Mouse (Mus musculus) testis, adult 2 months (tissue): Measurements from ENCODE around the gene Cdc42se2. TPM values are rescaled to one million over a fixed set of nuclear protein-coding genes. Genes with fewer than 3 reads are reported as not detected.

Experiments
- H3K27ac ChIP-seq: fragments of 200-500 bp; 2 replicates; pipeline ENCODE4 v1.5.1; 2012; ENCODE audit warnings: low read depth, low read length; ENCODE audit not compliant: control insufficient read depth, insufficient read depth
- H3K27me3 ChIP-seq: fragments of 200-500 bp; 2 replicates; pipeline ENCODE4 v1.6.1; 2012; ENCODE audit warnings: mild to moderate bottlenecking, low read length, moderate library complexity; ENCODE audit not compliant: control insufficient read depth, insufficient read depth
- H3K36me3 ChIP-seq: fragments of 200-500 bp; 2 replicates; pipeline ENCODE4 v1.6.1; 2012; ENCODE audit warnings: mild to moderate bottlenecking, low read length; ENCODE audit not compliant: control insufficient read depth, insufficient read depth
- H3K4me1 ChIP-seq: fragments of 200-500 bp; 2 replicates; pipeline ENCODE4 v1.6.1; 2012; ENCODE audit warnings: low read length; ENCODE audit not compliant: control insufficient read depth, insufficient read depth
- H3K4me3 ChIP-seq: fragments of 200-500 bp; 2 replicates; pipeline ENCODE4 v1.5.1; 2012; ENCODE audit warnings: low read depth, mild to moderate bottlenecking, low read length, moderate library complexity, mixed read lengths; ENCODE audit not compliant: control insufficient read depth
- CTCF ChIP-seq: fragments of 200-500 bp; IDR thresholded peaks from 2 replicates; pipeline ENCODE4 v1.5.1; 2012; ENCODE audit warnings: low read depth, mild to moderate bottlenecking, inconsistent platforms, low read length, moderate library complexity; ENCODE audit not compliant: control insufficient read depth, insufficient read depth, insufficient replicate concordance
- POLR2A ChIP-seq: fragments of 200-500 bp; IDR thresholded peaks from 2 replicates; pipeline ENCODE4 v1.6.1; 2012; ENCODE audit warnings: low read depth, mild to moderate bottlenecking, inconsistent platforms, low read length, moderate library complexity; ENCODE audit not compliant: control insufficient read depth
- polyA plus RNA-seq: library from polyadenylated mRNA; depleted of rRNA; stranded (reverse); fragments of >200 nt; gene quantifications from 2 replicates; pipeline ENCODE4 v1.2.3, GENCODE M21; 2012

Gene Cdc42se2
- polyA plus RNA-seq, 1 experiment: 27.6 TPM

GRCm38 (mm10) chr11:54778131-54778844 lies 9.2 kb downstream of the Cdc42se2 start:
- Histone ChIP-seq H3K4me1 (no peaks in the 10 kb centered on the region), H3K27me3 (no peaks in the 10 kb centered on the region), H3K4me3 (no peak overlapping the region), H3K36me3 (no peaks in the 10 kb centered on the region), H3K27ac (no peak overlapping the region)
- TF ChIP-seq CTCF (no peak), POLR2A (no peak)

DNA sequence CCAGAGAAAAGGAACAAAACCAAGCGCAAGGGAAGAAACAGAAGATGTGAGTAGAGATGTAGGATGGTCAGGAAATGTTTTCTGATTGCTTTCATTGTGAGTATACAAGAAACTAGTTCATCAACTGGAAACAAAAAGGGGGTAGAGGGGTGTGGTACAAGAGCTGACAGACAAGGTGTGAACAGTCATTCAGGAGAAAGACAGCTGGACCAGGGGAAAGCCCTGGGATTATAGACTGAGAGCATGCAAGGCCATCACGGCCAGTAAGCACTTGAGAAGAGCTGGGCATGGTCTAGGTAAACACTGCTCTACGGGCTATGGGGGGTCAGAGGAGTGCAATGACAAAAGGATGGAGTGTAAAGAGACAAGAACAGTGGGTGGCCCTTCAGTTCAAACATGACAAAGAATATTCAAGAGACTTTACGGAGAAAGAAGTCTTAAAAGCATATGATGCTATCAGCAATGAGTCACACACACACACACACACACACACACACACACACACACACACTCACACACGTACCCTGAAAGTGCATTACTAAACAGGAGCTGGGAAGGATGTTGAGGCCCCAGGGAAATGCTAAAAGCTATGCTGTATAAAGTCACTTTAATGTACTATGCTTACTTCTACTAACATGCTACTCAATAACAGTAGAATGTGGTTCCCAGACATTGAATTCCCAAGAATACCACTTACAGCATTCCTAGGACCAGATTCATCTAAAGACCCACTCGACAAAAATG lies 9.9 kb downstream of the Cdc42se2 start:
- TF ChIP-seq CTCF (no peak), POLR2A (no peak)
- H3K4me3 ChIP-seq: no peak overlapping the region
- H3K27ac ChIP-seq: no peak overlapping the region
- H3K4me1 ChIP-seq: no peaks in the 10 kb centered on the region
- H3K27me3 ChIP-seq: no peaks in the 10 kb centered on the region
- no peaks in the 10 kb centered on the region for H3K36me3 ChIP-seq

DNA sequence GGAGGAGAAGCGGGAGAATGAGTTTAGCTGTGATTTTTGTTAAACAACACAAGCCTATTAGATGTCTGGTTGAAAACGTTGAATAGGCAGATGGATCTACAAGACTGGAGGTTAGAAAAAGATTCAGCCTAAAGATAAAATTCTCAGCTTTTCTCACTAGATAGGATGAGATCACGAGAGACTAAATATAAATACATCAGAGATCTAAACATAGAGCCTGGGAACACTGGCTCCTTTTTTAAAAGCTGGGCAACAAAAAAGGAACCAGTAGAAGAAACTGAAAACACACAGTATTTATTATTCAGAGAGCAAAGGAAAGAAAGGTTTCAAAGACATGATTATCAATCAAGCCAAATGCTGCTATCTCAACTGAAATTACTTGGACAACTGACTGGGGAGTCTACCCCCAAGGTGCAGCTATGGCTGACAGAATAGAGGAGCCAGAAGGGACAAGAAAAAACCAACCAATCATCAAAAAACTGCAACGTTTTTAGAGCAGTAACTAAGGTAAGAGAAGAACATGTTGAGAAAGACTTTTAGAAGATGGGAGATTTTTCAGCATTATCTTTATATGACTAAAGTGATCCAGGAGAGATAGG lies 10.6 kb downstream of the Cdc42se2 start:
- H3K27me3 ChIP-seq: no peaks in the 10 kb centered on the region
- no peaks in the 10 kb centered on the region for H3K4me1 ChIP-seq
- H3K4me3 ChIP-seq: no peak overlapping the region
- no peaks in the 10 kb centered on the region for H3K36me3 ChIP-seq
- no peak overlapping the region for H3K27ac ChIP-seq
- no peak for TF ChIP-seq POLR2A
- TF ChIP-seq CTCF: no peak

GRCm38 (mm10) chr11:54776367-54776701 lies 11.1 kb downstream of the Cdc42se2 start:
- H3K4me1 ChIP-seq: no peaks in the 10 kb centered on the region
- TF ChIP-seq POLR2A (no peak), CTCF (no peak)
- no peak overlapping the region for H3K27ac ChIP-seq
- H3K27me3 ChIP-seq: no peaks in the 10 kb centered on the region
- no peaks in the 10 kb centered on the region for H3K36me3 ChIP-seq
- no peak overlapping the region for H3K4me3 ChIP-seq

DNA sequence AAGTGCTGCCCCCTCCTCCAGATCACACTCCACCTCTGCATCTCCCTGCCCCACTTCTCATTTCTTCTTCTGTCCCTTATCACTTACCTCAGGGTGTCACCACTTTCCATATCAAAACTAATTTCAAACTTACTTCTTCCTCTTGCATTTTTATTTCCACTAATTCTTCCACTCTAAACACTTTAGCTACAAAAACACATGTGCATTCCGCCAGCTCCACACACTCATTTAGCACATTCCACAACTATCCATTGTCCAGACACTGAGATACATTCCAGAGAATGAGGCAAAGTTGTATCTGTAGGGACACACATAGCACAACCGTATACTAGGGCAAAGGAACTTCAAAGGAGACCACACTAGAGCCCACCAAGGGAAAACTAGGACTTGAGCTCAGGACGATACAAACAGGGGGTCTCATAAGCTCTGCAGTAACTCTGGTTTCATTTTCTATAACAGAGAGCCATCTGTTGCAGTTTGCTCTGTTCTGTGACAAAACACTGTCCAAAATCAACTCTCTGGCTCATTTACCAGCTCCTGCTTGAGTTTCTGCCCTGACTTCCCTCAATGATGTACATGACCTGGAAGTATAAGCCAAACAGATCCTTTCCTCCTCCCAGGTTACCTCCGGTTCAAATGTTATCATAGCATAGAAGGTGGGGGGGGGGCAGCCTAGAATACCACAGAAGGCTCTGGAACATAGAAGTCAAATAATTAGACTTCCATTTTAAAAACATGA lies 11.7 kb downstream of the Cdc42se2 start:
- TF ChIP-seq CTCF: no peak
- no peak for TF ChIP-seq POLR2A
- no peaks in the 10 kb centered on the region for H3K27me3 ChIP-seq
- H3K4me1 ChIP-seq: no peaks in the 10 kb centered on the region
- H3K27ac ChIP-seq: no peak overlapping the region
- no peak overlapping the region for H3K4me3 ChIP-seq
- no peaks in the 10 kb centered on the region for H3K36me3 ChIP-seq

GRCm38 (mm10) chr11:54774282-54775078 lies 13.0 kb downstream of the Cdc42se2 start:
- TF ChIP-seq POLR2A: no peak
- TF ChIP-seq CTCF: no peak
- Histone ChIP-seq H3K4me3 (no peak overlapping the region), H3K27me3 (no peaks in the 10 kb centered on the region), H3K4me1 (no peaks in the 10 kb centered on the region), H3K36me3 (no peaks in the 10 kb centered on the region), H3K27ac (no peak overlapping the region)
